Mouse (Mus musculus) lung, adult 2 months (tissue): ENCODE measurements around the gene Ldb2.

Experiments used
- CTCF ChIP-seq: fragments of 200-500 bp; IDR thresholded peaks from 2 replicates; pipeline ENCODE4 v1.5.1; 2011; ENCODE audit warnings: mild to moderate bottlenecking, low read length, control low read depth; ENCODE audit not compliant: insufficient read depth
- POLR2A ChIP-seq: fragments of 200-500 bp; IDR thresholded peaks from 2 replicates; pipeline ENCODE4 v1.6.1; 2011; ENCODE audit warnings: low read depth, mild to moderate bottlenecking, control low read depth, low read length, borderline replicate concordance; ENCODE audit errors: extremely low read depth

- TF ChIP-seq POLR2A (no peak), CTCF (no peak)
Measured at GRCm38 (mm10) chr5:44654403-44654802, 145.1 kb downstream of the Ldb2 start.
